Mouse (Mus musculus): ENCODE measurements around the gene Rdx.
"Not testable (repeated sequence)": the region's sequence is repeated elsewhere in the genome, so short reads cannot be mapped to it uniquely, and the experiment has no call there.

The Rdx gene

DNA sequence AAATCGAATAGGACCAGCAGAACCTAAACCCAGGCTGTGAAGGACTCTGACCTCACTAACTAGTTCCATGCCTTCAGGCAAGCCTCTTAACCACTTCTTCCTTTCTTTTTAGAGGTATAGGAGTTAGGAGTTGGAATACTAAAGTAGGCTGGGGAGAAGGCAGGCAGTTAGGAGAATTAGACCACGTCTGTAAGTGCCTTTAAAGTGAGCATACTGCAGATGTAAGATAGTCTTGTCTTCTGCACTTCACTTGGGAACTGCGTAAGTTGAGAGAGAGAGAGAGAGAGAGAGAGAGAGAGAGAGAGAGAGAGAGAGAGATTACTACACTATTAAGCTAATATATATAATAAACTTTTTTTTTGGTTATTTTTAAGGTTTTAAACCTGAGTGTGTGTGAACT is 8.3 kb downstream of the Rdx start:
- DNase-seq (ENCODE audit: low spot score in 2 of 2), result no peak

- no peak for DNase-seq (ENCODE audit: low spot score in 2 of 2)
Measured at GRCm38 (mm10) chr9:52059788-52060187, 12.8 kb downstream of the Rdx start.

- no peak for DNase-seq (ENCODE audit: low spot score in 2 of 2)
Measured at GRCm38 (mm10) chr9:52070052-52070451, 23.1 kb downstream of the Rdx start.

GRCm38 (mm10) chr9:52071352-52071751 is 24.4 kb downstream of the Rdx start:
- not testable (repeated sequence) for DNase-seq (ENCODE audit: low spot score in 2 of 2)

DNA sequence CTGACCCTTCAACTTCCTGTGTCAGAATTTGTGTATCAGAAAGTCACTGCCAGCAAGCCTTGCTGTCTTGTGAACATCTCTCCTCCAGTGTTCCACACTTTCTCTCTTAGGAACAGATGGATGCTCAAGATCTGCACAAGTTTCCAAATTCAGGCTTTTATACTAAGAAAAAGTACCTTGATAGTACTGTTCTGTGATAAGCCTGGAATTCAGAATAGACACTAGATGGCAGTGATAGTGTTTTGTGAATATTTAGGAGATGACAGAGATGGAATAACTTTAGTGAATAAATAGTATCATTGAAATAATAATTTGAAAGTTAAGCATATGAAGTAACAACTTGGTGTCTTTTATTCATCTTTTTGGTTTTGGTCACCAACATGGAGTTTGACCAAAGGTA is 25.2 kb downstream of the Rdx start:
- no peak for DNase-seq (ENCODE audit: low spot score in 2 of 2)

- no peak for DNase-seq (ENCODE audit: low spot score in 2 of 2)
Measured at GRCm38 (mm10) chr9:52076089-52076488, 29.1 kb downstream of the Rdx start.

DNA sequence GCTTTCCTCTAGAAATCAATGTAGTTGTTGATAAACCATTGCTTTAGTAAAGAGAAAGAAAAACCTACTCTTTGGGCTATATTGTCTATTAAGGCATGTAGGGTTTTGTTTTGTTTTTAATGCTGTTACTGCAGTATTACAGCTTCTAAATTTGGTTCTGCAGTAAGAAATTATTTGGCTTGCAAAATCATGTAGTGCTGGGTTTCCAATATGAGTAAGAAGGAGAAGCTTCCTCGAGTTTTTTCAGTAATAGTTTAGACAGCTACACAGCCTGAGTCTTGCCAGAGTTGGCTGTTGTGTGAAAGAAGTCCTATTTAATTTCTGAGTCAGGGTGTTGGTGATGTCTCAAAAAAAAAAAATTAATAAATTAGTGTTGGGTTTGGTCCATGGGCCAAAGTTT is 30.7 kb downstream of the Rdx start:
- DNase-seq (ENCODE audit: low spot score in 2 of 2), result no peak

- no peak for DNase-seq (ENCODE audit: low spot score in 2 of 2)
Measured at GRCm38 (mm10) chr9:52081979-52082378, 35.0 kb downstream of the Rdx start.

GRCm38 (mm10) chr9:52082414-52082813 is 35.4 kb downstream of the Rdx start:
- DNase-seq (ENCODE audit: low spot score in 2 of 2), result no peak

DNA sequence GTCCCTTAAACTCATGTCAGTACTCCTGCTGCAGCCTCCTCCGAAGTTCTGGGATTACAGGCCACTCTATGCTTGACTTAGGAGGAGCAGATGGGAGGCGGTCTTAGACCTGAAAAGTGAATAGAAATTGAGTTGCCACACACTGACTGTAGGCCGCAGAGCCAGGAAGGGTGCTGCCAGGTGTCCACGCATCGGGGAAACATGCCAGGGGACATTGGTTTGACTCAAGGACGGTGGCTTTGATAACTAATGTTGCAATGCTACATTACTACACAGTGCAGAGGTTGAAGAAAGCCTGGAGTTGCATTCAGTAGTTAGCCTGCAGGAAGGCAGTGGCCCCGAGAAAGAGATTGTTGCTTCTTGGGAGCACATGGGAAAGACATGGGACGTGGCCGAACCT is 44.8 kb downstream of the Rdx start:
- DNase-seq (ENCODE audit: low spot score in 2 of 2), result no peak

GRCm38 (mm10) chr9:52092311-52092710 is 45.3 kb downstream of the Rdx start:
- no peak for DNase-seq (ENCODE audit: low spot score in 2 of 2)

GRCm38 (mm10) chr9:52093108-52093507 is 46.1 kb downstream of the Rdx start:
- DNase-seq (ENCODE audit: low spot score in 2 of 2), result no peak

DNA sequence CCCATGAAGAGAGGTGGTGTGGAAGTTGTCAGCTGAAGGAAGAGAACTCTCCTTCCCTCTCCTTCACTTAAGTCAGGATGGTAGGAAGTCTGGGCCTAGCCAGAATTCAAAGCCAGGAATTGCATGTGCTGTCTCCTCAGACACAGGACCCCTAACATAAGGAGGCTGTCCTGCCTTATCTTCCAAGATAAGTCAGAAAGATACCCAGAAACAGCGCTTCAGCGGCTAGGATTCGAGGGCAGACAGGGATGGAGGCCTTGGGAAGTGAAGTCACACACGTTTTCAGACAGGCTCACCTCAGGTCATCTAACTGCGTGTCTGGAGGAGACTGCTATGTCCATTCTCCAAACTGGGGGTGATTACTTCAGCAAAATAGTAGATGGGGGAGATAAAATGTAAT is 47.0 kb downstream of the Rdx start:
- no peak for DNase-seq (ENCODE audit: low spot score in 2 of 2)

GRCm38 (mm10) chr9:52094471-52094980 is 47.6 kb downstream of the Rdx start:
- DNase-seq (ENCODE audit: low spot score in 2 of 2), result no peak

DNA sequence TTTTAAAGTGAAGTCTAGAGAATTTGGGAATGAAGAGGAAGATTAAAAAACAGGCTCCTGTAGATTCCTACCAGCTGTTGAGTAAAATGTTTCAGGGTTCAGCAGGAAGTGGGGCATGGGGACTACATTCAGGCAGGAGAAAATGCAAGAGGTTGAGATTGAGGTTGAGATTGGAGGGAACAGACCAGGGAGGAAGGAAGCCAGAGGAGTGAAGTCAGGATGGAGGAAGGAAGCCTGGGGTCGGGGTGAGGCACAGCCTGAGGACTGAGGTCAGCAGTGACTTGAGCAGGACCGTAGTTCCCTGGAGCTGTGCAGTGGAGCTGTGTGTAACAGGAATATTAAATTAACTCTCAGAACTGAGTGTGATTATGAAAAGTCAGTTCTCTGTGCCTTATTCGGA is 48.7 kb downstream of the Rdx start:
- no peak for DNase-seq (ENCODE audit: low spot score in 2 of 2)

GRCm38 (mm10) chr9:52097386-52097785 is 50.4 kb downstream of the Rdx start:
- no peak for DNase-seq (ENCODE audit: low spot score in 2 of 2)

- peak; percentile 69 to 81 for DNase-seq (ENCODE audit: low spot score in 2 of 2)
Measured at GRCm38 (mm10) chr9:52098600-52098999, 51.6 kb downstream of the Rdx start.

- no peak for DNase-seq (ENCODE audit: low spot score in 2 of 2)
Measured at GRCm38 (mm10) chr9:52100426-52100825, 53.5 kb downstream of the Rdx start.

DNA sequence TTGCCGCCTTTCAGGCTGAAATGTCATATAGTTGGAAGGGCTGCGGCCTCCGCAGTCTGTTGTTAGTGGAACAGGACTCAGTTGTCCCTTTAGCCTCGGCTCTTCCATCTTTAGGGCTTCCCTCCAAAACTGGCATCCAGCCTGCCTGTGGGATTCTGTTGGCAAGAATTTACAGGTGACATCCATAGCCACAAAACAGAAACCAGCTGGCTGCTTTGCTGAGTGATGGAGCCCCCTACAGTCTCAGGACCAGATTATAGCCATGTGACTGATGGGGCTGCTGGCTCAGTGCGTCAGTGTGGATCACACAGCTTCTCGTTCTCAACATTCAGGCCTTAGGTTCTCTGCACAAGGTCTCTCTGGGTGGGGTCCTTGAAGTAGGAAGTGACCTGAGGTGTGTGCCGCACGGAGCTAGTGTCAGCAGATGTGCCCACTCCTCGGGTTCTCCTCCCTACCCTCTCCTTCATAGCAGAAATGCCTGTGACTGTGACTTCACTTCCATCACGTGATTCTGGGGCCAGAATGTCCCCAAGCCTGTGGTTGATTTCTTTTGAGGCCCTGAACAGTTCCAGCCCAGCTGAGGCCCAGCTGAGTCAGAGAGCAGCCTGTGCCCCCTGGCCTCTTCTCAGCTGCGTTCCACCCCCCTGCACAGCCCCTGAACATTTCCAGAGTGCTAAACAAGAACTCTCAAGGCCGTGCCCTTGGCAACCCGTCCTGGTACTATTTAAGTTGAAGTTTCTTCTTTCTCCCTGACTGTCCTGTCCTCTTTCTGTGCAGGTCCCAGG is 55.3 kb downstream of the Rdx start:
- DNase-seq (ENCODE audit: low spot score in 2 of 2), result no peak

- no peak for DNase-seq (ENCODE audit: low spot score in 2 of 2)
Measured at GRCm38 (mm10) chr9:52103448-52104224, 56.7 kb downstream of the Rdx start.

- no peak for DNase-seq (ENCODE audit: low spot score in 2 of 2)
Measured at GRCm38 (mm10) chr9:52104225-52104615, 57.2 kb downstream of the Rdx start.

GRCm38 (mm10) chr9:52105423-52105822 is 58.5 kb downstream of the Rdx start:
- no peak for DNase-seq (ENCODE audit: low spot score in 2 of 2)

DNA sequence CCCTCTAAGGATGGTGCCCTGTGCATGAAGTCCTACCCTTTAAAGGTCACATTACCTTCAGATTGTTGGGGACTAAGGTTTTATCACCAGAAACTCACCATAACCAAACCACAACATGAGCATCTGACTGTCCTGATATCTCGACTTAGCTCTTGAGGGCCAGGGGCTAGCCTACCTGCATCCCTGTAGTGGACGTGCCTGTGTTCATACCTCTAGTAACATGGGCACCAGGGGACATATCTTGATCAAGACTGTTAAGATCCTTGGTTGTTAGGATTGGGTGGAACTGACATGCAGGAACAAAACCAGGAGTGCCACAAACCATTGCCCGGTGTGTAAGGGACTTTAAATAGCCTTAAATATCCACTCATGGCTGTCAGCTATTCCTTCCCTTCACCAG is 60.2 kb downstream of the Rdx start:
- no peak for DNase-seq (ENCODE audit: low spot score in 2 of 2)

Data from spleen, postnatal 10 days (tissue).